Mouse (Mus musculus) liver, embryonic 16.5 days (tissue): ENCODE measurements around the gene Cep83. TPM values are rescaled to one million over a fixed set of nuclear protein-coding genes. Genes with fewer than 3 reads are reported as not detected.

ENCODE experiments used
- ATAC-seq: fragments of 200-750 bp; cut with Nextera tagmentation; 2 replicates; pipeline ENCODE4 v1.8.0; 2017; ENCODE audit warnings: low read depth, mild to moderate bottlenecking, moderate number of reproducible peaks, moderate library complexity
- H3K27ac ChIP-seq: fragments of 300-500 bp; sonication (generic); 2 replicates; pipeline ENCODE4 v1.5.1; 2014; ENCODE audit warnings: mild to moderate bottlenecking, low read length
- H3K27me3 ChIP-seq: fragments of 300-500 bp; sonication (generic); 2 replicates; pipeline ENCODE4 v1.6.1; 2014; ENCODE audit warnings: low read depth, low read length, mixed read lengths; ENCODE audit not compliant: control insufficient read depth, insufficient read depth
- H3K36me3 ChIP-seq: fragments of 300-500 bp; sonication (generic); 2 replicates; pipeline ENCODE4 v1.6.1; 2014; ENCODE audit warnings: mild to moderate bottlenecking; ENCODE audit not compliant: control insufficient read depth, insufficient read depth
- H3K4me1 ChIP-seq: fragments of 300-500 bp; sonication (generic); 2 replicates; pipeline ENCODE4 v1.6.1; 2014; ENCODE audit warnings: low read depth, low read length, mixed read lengths; ENCODE audit not compliant: control insufficient read depth
- H3K4me2 ChIP-seq: fragments of 300-500 bp; sonication (generic); 2 replicates; pipeline ENCODE4 v1.6.1; 2014; ENCODE audit warnings: low read depth, low read length, mixed read lengths
- H3K4me3 ChIP-seq: fragments of 300-500 bp; sonication (generic); 2 replicates; pipeline ENCODE4 v1.5.1; 2014; ENCODE audit warnings: low read depth, mild to moderate bottlenecking, low read length
- H3K9ac ChIP-seq: fragments of 300-500 bp; sonication (generic); 2 replicates; pipeline ENCODE4 v1.6.1; 2014; ENCODE audit warnings: low read depth, low read length
- H3K9me3 ChIP-seq: fragments of 300-500 bp; sonication (generic); replicated peaks from 2 replicates; pipeline ENCODE4 v1.6.1; 2016; ENCODE audit warnings: low read length; ENCODE audit not compliant: control insufficient read depth
- WGBS: fragments of 180-500 bp; shearing (Covaris S2); extraction: QIAGEN DNeasy Blood & Tissue Kit; methylation state at CpG from one replicate; pipeline ENCODE4 v1.1.7; 2014; ENCODE audit not compliant: insufficient replicate concordance; 5-methylcytosine and 5-hydroxymethylcytosine counted together
- polyA plus RNA-seq: library from polyadenylated mRNA; unstranded; fragments of >200 nt; fragmentation: Nextera tagmentation; extraction: Ambion mirVana; gene quantifications from 2 replicates; pipeline ENCODE4 v1.2.1, GENCODE M21; 2015

The Cep83 gene
- polyA plus RNA-seq, 1 experiment from 2014 or later, result 5.4 TPM

GRCm38 (mm10) chr10:94740221-94740620 lies 51.8 kb downstream of the Cep83 start:
- no peak overlapping the region for H3K9ac ChIP-seq

GRCm38 (mm10) chr10:94741459-94741858 lies 53.0 kb downstream of the Cep83 start:
- H3K4me3 ChIP-seq, result no peak overlapping the region
- no peaks in the 10 kb centered on the region for H3K9me3 ChIP-seq
- H3K27me3 ChIP-seq, result no peaks in the 10 kb centered on the region
- ATAC-seq, result no peak
- H3K27ac ChIP-seq, result no peak overlapping the region
- no peaks in the 10 kb centered on the region for H3K4me1 ChIP-seq
- H3K9ac ChIP-seq, result no peak overlapping the region
- no peak overlapping the region for H3K4me2 ChIP-seq
- no peaks in the 10 kb centered on the region for H3K36me3 ChIP-seq
- 96% methylated on average over 3 of the region's 3 CpGs for WGBS

More at GRCm38 (mm10) chr10:94740221-94740620, 51.8 kb downstream of the Cep83 start:
- Histone ChIP-seq H3K27ac (no peak overlapping the region), H3K4me2 (no peak overlapping the region), H3K27me3 (no peaks in the 10 kb centered on the region), H3K4me3 (no peak overlapping the region), H3K9me3 (no peaks in the 10 kb centered on the region), H3K4me1 (no peaks in the 10 kb centered on the region), H3K36me3 (no peaks in the 10 kb centered on the region)
- ATAC-seq, result no peak
- 53% methylated on average over 2 of the region's 2 CpGs for WGBS

- H3K27me3 ChIP-seq, result no peaks in the 10 kb centered on the region
- H3K4me3 ChIP-seq, result no peak overlapping the region
- WGBS, result 92% methylated on average over 2 of the region's 2 CpGs
- H3K4me1 ChIP-seq, result no peaks in the 10 kb centered on the region
- no peak overlapping the region for H3K4me2 ChIP-seq
- H3K9me3 ChIP-seq, result no peaks in the 10 kb centered on the region
- no peak overlapping the region for H3K27ac ChIP-seq
- no peaks in the 10 kb centered on the region; the same call in 1 of the 2 replicates for H3K36me3 ChIP-seq
- no peak for ATAC-seq
- H3K9ac ChIP-seq, result no peak overlapping the region
Measured at GRCm38 (mm10) chr10:94747011-94747410, 58.6 kb downstream of the Cep83 start.

GRCm38 (mm10) chr10:94771496-94771895 lies 83.0 kb downstream of the Cep83 start:
- no peak for ATAC-seq
- Histone ChIP-seq H3K27me3 (no peaks in the 10 kb centered on the region), H3K36me3 (no peaks in the 10 kb centered on the region), H3K9me3 (no peaks in the 10 kb centered on the region), H3K4me1 (no peaks in the 10 kb centered on the region), H3K9ac (no peak overlapping the region), H3K27ac (no peak overlapping the region), H3K4me2 (no peak overlapping the region), H3K4me3 (no peak overlapping the region)
- WGBS, result 73% methylated on average over 3 of the region's 3 CpGs

- no peak overlapping the region for H3K4me3 ChIP-seq
- H3K4me2 ChIP-seq, result no peak overlapping the region
- H3K4me1 ChIP-seq, result no peaks in the 10 kb centered on the region
- no peak for ATAC-seq
- H3K36me3 ChIP-seq, result no peaks in the 10 kb centered on the region; the same call in 1 of the 2 replicates
- no peaks in the 10 kb centered on the region for H3K9me3 ChIP-seq
- no peak overlapping the region for H3K27ac ChIP-seq
- no peaks in the 10 kb centered on the region for H3K27me3 ChIP-seq
- 85% methylated on average over 3 of the region's 3 CpGs for WGBS
- H3K9ac ChIP-seq, result no peak overlapping the region
Measured at GRCm38 (mm10) chr10:94777576-94777975, 89.1 kb downstream of the Cep83 start.

GRCm38 (mm10) chr10:94779319-94779718 lies 90.9 kb downstream of the Cep83 start:
- 40% methylated on average over 4 of the region's 4 CpGs for WGBS
- peak; percentile 43; the same call in 1 of the 2 replicates for ATAC-seq

GRCm38 (mm10) chr10:94780618-94781262 lies 92.3 kb downstream of the Cep83 start:
- H3K4me2 ChIP-seq, result no peak overlapping the region
- H3K9ac ChIP-seq, result no peak overlapping the region
- no peak overlapping the region for H3K4me3 ChIP-seq
- no peaks in the 10 kb centered on the region for H3K4me1 ChIP-seq
- H3K9me3 ChIP-seq, result no peaks in the 10 kb centered on the region
- no peaks in the 10 kb centered on the region; the same call in 1 of the 2 replicates for H3K36me3 ChIP-seq
- H3K27me3 ChIP-seq, result no peaks in the 10 kb centered on the region
- WGBS, result 45% methylated on average over 3 of the region's 3 CpGs
- H3K27ac ChIP-seq, result no peak overlapping the region
- no peak for ATAC-seq

More at GRCm38 (mm10) chr10:94779319-94779718, 90.9 kb downstream of the Cep83 start:
- Histone ChIP-seq H3K36me3 (no peaks in the 10 kb centered on the region; the same call in 1 of the 2 replicates), H3K4me2 (no peak overlapping the region), H3K4me3 (no peak overlapping the region), H3K4me1 (no peaks in the 10 kb centered on the region), H3K27ac (no peak overlapping the region), H3K9me3 (no peaks in the 10 kb centered on the region), H3K9ac (no peak overlapping the region), H3K27me3 (no peaks in the 10 kb centered on the region)

- no peak for ATAC-seq
Measured at GRCm38 (mm10) chr10:94789205-94789604, 100.8 kb downstream of the Cep83 start.

GRCm38 (mm10) chr10:94793914-94794313 lies 105.5 kb downstream of the Cep83 start:
- H3K4me2 ChIP-seq, result no peak overlapping the region
- H3K36me3 ChIP-seq, result no peaks in the 10 kb centered on the region
- ATAC-seq, result no peak
- no peak overlapping the region for H3K27ac ChIP-seq
- H3K9me3 ChIP-seq, result no peaks in the 10 kb centered on the region
- H3K9ac ChIP-seq, result no peak overlapping the region
- no peak overlapping the region for H3K4me3 ChIP-seq
- 66% methylated on average over 3 of the region's 3 CpGs for WGBS
- no peaks in the 10 kb centered on the region for H3K4me1 ChIP-seq
- H3K27me3 ChIP-seq, result no peaks in the 10 kb centered on the region

More at GRCm38 (mm10) chr10:94789205-94789604, 100.8 kb downstream of the Cep83 start:
- Histone ChIP-seq H3K4me1 (no peaks in the 10 kb centered on the region), H3K27ac (no peak overlapping the region), H3K4me2 (no peak overlapping the region), H3K36me3 (no peaks in the 10 kb centered on the region; the same call in 1 of the 2 replicates), H3K4me3 (no peak overlapping the region), H3K9ac (no peak overlapping the region), H3K9me3 (no peaks in the 10 kb centered on the region), H3K27me3 (no peaks in the 10 kb centered on the region)
- WGBS, result 67% methylated on average over 3 of the region's 3 CpGs
